Mouse (Mus musculus): Measurements from ENCODE around the gene Spata5. TPM values are rescaled to one million over a fixed set of nuclear protein-coding genes. Genes with fewer than 3 reads are reported as not detected.

Spata5 gene
- total and polyA plus RNA-seq, 3 experiments, result 2.1 to 13.9 (median 12.4) TPM

DNA sequence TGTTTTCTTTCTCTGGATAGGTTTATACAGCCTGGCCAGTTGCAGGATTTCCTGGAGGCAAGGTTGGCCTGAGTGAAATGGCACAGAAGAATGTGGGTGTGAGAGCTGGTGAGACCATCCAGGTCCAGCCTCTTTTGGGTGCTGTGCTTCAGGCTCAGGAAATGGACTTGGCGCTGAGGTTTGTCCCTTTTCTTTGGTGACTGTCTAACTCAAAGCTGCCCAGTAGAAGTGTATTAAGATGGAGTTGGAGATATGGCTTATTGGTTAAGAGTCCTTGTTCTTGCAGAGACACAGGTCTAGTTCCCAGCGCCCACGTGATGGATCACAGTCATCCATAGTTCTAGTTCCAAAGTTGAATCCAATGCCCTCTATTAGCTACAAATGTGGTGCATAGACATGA lies 6.4 kb downstream of the Spata5 start:
- Histone ChIP-seq H3K9ac (ENCODE audit: low read depth, low read length) (no peak overlapping the region), H3K36me3 (ENCODE audit: control insufficient read depth, insufficient read depth, low read length) (no peaks in the 10 kb centered on the region; the same call in 1 of the 2 replicates), H3K4me1 (ENCODE audit: control insufficient read depth, insufficient read depth, low read length) (no peaks in the 10 kb centered on the region), H3K27ac (no peak overlapping the region), H3K27me3 (ENCODE audit: control insufficient read depth, insufficient read depth, low read length) (no peaks in the 10 kb centered on the region), H3K4me3 (no peak overlapping the region), H3K79me2 (replicated peaks; ENCODE audit: control insufficient read depth, insufficient read depth, low read length) (no peaks in the 10 kb centered on the region; the same call in 1 of the 2 replicates)
- intact Hi-C loops (cut with DNase I), result no loop called here
- DNase-seq, result no peak
- TF ChIP-seq POLR2A (IDR thresholded peaks at IDR 0.05; ENCODE audit: insufficient read depth, low read depth, low read length) (no peak), EP300 (IDR thresholded peaks at IDR 0.05; ENCODE audit: insufficient read depth, low read depth, low read length) (no peak), CTCF (IDR thresholded peaks at IDR 0.05) (no peak)
- 92% methylated on average over 3 of the region's 3 CpGs for WGBS

GRCm38 (mm10) chr3:37430359-37430758 lies 10.7 kb downstream of the Spata5 start:
- no peak for TF ChIP-seq CTCF (IDR thresholded peaks at IDR 0.05)
- no peak for TF ChIP-seq EP300 (IDR thresholded peaks at IDR 0.05; ENCODE audit: insufficient read depth, low read depth, low read length)
- no peak for TF ChIP-seq POLR2A (IDR thresholded peaks at IDR 0.05; ENCODE audit: insufficient read depth, low read depth, low read length)
- H3K4me1 ChIP-seq (ENCODE audit: control insufficient read depth, insufficient read depth, low read length), result no peaks in the 10 kb centered on the region
- no peaks in the 10 kb centered on the region for H3K79me2 ChIP-seq (replicated peaks; ENCODE audit: control insufficient read depth, insufficient read depth, low read length)
- no peak overlapping the region for H3K27ac ChIP-seq
- intact Hi-C loops (cut with DNase I), result no loop called here
- H3K9ac ChIP-seq (ENCODE audit: low read depth, low read length), result no peak overlapping the region
- DNase-seq, result no peak
- no peak overlapping the region for H3K4me3 ChIP-seq
- no peaks in the 10 kb centered on the region for H3K27me3 ChIP-seq (ENCODE audit: control insufficient read depth, insufficient read depth, low read length)
- no peaks in the 10 kb centered on the region; the same call in none of the 2 replicates for H3K36me3 ChIP-seq (ENCODE audit: control insufficient read depth, insufficient read depth, low read length)

DNA sequence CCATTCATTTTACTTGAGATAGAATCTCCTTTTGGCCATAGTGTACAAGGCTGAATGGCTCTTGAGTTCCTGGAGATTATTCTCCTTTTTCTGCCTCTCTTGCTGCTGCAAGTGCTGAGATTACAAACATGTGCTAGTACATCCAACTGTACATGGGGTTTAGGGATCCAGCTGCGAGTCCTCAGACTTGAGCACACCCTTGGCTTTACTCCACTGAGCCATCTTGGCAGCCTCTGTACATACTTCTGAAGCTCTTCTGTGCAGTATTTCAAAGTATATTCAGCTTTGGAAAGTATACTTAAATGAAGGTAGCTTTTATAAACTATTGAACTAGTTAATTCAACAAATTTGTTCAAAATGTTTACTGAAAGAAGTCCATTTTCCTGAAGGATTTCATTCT lies 20.1 kb downstream of the Spata5 start:
- H3K27me3 ChIP-seq (ENCODE audit: control insufficient read depth, insufficient read depth, low read length), result no peaks in the 10 kb centered on the region
- H3K4me1 ChIP-seq (ENCODE audit: control insufficient read depth, insufficient read depth, low read length), result no peaks in the 10 kb centered on the region
- TF ChIP-seq POLR2A (IDR thresholded peaks at IDR 0.05; ENCODE audit: insufficient read depth, low read depth, low read length) (no peak), EP300 (IDR thresholded peaks at IDR 0.05; ENCODE audit: insufficient read depth, low read depth, low read length) (no peak), CTCF (IDR thresholded peaks at IDR 0.05) (no peak)
- no peak overlapping the region for H3K4me3 ChIP-seq
- no peaks in the 10 kb centered on the region; the same call in 1 of the 2 replicates for H3K36me3 ChIP-seq (ENCODE audit: control insufficient read depth, insufficient read depth, low read length)
- 57% methylated on average over 1 of the region's 1 CpGs for WGBS
- peak in 1 of 2 experiments; percentile 27 for DNase-seq
- H3K27ac ChIP-seq, result no peak overlapping the region
- intact Hi-C loops (cut with DNase I), result no loop called here
- H3K9ac ChIP-seq (ENCODE audit: low read depth, low read length), result no peak overlapping the region
- no peaks in the 10 kb centered on the region for H3K79me2 ChIP-seq (replicated peaks; ENCODE audit: control insufficient read depth, insufficient read depth, low read length)

- intact Hi-C loops (cut with DNase I), result no loop called here
- no peak for DNase-seq
- H3K4me3 ChIP-seq, result no peak overlapping the region
- H3K27ac ChIP-seq, result no peak overlapping the region
- no peak for TF ChIP-seq EP300 (IDR thresholded peaks at IDR 0.05; ENCODE audit: insufficient read depth, low read depth, low read length)
- no peak for TF ChIP-seq CTCF (IDR thresholded peaks at IDR 0.05)
- TF ChIP-seq POLR2A (IDR thresholded peaks at IDR 0.05; ENCODE audit: insufficient read depth, low read depth, low read length), result no peak
- no peaks in the 10 kb centered on the region for H3K27me3 ChIP-seq (ENCODE audit: control insufficient read depth, insufficient read depth, low read length)
- H3K36me3 ChIP-seq (ENCODE audit: control insufficient read depth, insufficient read depth, low read length), result no peaks in the 10 kb centered on the region
- H3K79me2 ChIP-seq (replicated peaks; ENCODE audit: control insufficient read depth, insufficient read depth, low read length), result no peaks in the 10 kb centered on the region
- H3K9ac ChIP-seq (ENCODE audit: low read depth, low read length), result no peak overlapping the region
- 77% methylated on average over 2 of the region's 2 CpGs for WGBS
- no peaks in the 10 kb centered on the region for H3K4me1 ChIP-seq (ENCODE audit: control insufficient read depth, insufficient read depth, low read length)
Observed at GRCm38 (mm10) chr3:37443409-37443808, 23.7 kb downstream of the Spata5 start.

DNA sequence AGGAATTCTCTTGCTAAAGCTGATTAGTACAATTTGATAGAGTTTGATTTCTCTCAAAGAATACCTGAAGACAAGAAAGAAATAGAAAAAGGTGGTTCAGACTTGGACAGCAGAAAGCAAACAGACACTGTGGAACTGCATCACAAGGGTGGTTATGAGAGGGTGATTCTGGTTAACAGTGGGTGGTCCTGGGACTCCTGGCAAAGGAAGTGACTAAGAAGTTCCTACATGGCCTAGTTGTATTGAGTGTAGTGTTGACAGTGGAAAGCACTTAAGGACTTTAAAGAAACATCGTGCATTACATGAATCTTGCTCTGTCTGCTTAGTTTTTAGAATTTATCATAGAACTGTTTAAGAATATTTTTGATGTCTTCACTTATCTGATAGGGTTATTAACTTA lies 36.3 kb downstream of the Spata5 start:
- no peaks in the 10 kb centered on the region; the same call in 1 of the 2 replicates for H3K4me1 ChIP-seq (ENCODE audit: control insufficient read depth, insufficient read depth, low read length)
- H3K27me3 ChIP-seq (ENCODE audit: control insufficient read depth, insufficient read depth, low read length), result no peaks in the 10 kb centered on the region
- no peaks in the 10 kb centered on the region for H3K79me2 ChIP-seq (replicated peaks; ENCODE audit: control insufficient read depth, insufficient read depth, low read length)
- peaks cover 2% of the 10 kb centered on the region; the same call in 1 of the 2 replicates for H3K36me3 ChIP-seq (ENCODE audit: control insufficient read depth, insufficient read depth, low read length)
- no peak for DNase-seq
- TF ChIP-seq POLR2A (IDR thresholded peaks at IDR 0.05; ENCODE audit: insufficient read depth, low read depth, low read length) (no peak), EP300 (IDR thresholded peaks at IDR 0.05; ENCODE audit: insufficient read depth, low read depth, low read length) (no peak), CTCF (IDR thresholded peaks at IDR 0.05) (no peak)
- H3K4me3 ChIP-seq, result no peak overlapping the region
- WGBS, result 41% methylated on average over 1 of the region's 1 CpGs
- H3K9ac ChIP-seq (ENCODE audit: low read depth, low read length), result no peak overlapping the region
- intact Hi-C loops (cut with DNase I), result no loop called here
- H3K27ac ChIP-seq, result no peak overlapping the region

DNA sequence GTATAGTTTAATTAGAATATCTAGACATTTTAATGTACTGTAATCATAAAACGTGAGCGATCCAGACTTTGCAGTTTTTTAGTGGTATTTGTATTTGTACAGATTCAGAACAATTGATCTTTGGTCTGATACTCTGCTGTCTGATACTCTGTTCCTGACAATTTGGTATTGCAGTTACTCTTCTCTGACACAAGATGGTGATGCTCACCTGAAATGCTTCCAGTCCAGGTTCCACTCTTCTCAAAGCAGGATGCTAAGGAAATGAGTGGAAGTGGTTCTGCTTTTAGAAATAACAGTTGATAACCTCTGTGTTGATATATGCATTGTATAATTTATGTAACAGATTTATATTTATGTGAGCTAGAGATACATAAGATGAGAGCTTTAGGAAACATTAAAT lies 48.5 kb downstream of the Spata5 start:
- Histone ChIP-seq H3K4me1 (ENCODE audit: control insufficient read depth, insufficient read depth, low read length) (peaks cover 1% of the 10 kb centered on the region; the same call in 1 of the 2 replicates), H3K4me3 (no peak overlapping the region), H3K36me3 (ENCODE audit: control insufficient read depth, insufficient read depth, low read length) (peaks cover 2% of the 10 kb centered on the region; the same call in 1 of the 2 replicates), H3K27me3 (ENCODE audit: control insufficient read depth, insufficient read depth, low read length) (no peaks in the 10 kb centered on the region), H3K27ac (no peak overlapping the region), H3K79me2 (replicated peaks; ENCODE audit: control insufficient read depth, insufficient read depth, low read length) (no peaks in the 10 kb centered on the region), H3K9ac (ENCODE audit: low read depth, low read length) (no peak overlapping the region)
- TF ChIP-seq CTCF (IDR thresholded peaks at IDR 0.05), result peak; percentile 77
- no peak for TF ChIP-seq EP300 (IDR thresholded peaks at IDR 0.05; ENCODE audit: insufficient read depth, low read depth, low read length)
- WGBS, result 92% methylated on average over 2 of the region's 2 CpGs
- intact Hi-C loops (cut with DNase I), result loop anchor here (1.0 to 5.0 kb wide), 2 partner anchors 736 to 754 kb away; no protein-coding TSS in a partner anchor
- no peak for DNase-seq
